Mouse (Mus musculus) T-helper 2 cell (primary cell): ENCODE results near the gene Agbl5.

ENCODE experiments used
- in situ Hi-C: fragments of 300-600 bp; cut with MboI, MseI; formaldehyde crosslinking; loops from one replicate; pipeline ENCODE4 v1.15.1; 2025; ENCODE audit warnings: high pct_unique_total_duplicates

Gene Agbl5

GRCm38 (mm10) chr5:30950922-30951321, 62.4 kb downstream of the Agbl5 start:
- in situ Hi-C loops: loop anchor here (5.0 kb wide), 1 partner anchor 64 kb away; the partner anchor contains the start of gene Agbl5

GRCm38 (mm10) chr5:30951706-30952105, 63.2 kb downstream of the Agbl5 start:
- in situ Hi-C loops: loop anchor here (5.0 kb wide), 1 partner anchor 64 kb away; the partner anchor contains the start of gene Agbl5

- in situ Hi-C loops: loop anchor here (5.0 kb wide), 1 partner anchor 65 kb away; the partner anchor contains the start of gene Agbl5
Measured at GRCm38 (mm10) chr5:30952551-30952950, 64.1 kb downstream of the Agbl5 start.

GRCm38 (mm10) chr5:30954065-30954464, 65.6 kb downstream of the Agbl5 start:
- in situ Hi-C loops: loop anchor here (5.0 kb wide), 1 partner anchor 67 kb away; the partner anchor contains the start of gene Agbl5

GRCm38 (mm10) chr5:30954556-30954955, 66.1 kb downstream of the Agbl5 start:
- in situ Hi-C loops: loop anchor here (5.0 kb wide), 1 partner anchor 67 kb away; the partner anchor contains the start of gene Agbl5

- in situ Hi-C loops: no loop called here
Measured at GRCm38 (mm10) chr5:30955751-30956150, 67.3 kb downstream of the Agbl5 start.
